Mouse (Mus musculus): ENCODE results near the gene Gm21974.
"Not testable (repeated sequence)": the region's sequence is repeated elsewhere in the genome, so short reads cannot be mapped to it uniquely, and the experiment has no call there.

DNA sequence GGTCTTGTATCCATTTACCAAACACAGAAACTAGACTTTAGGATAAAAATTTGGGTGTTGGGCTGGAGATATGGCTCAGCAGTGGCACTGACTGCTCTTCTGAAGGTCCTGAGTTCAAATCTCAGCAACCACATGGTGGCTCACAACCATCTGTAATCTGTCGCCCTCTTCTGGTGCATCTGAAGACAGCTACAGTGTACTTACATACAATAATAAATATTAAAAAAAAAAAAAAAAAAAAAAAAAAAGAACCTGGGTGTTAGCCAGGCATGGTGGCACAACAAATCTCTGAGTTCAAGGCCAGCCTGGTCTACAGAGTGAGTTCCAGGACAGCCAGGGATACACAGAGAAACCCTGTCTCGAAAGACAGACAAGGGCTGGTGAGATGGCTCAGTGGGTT, 46.8 kb upstream of the Gm21974 start:
- TF ChIP-seq CTCF (IDR thresholded peaks at IDR 0.05): peak; percentile 33
- not testable (repeated sequence) for TF ChIP-seq EP300, POLR2A (IDR thresholded peaks at IDR 0.05; ENCODE audit: insufficient read depth, low read depth, low read length)
